Mouse (Mus musculus) kidney, adult 2 months (tissue): ENCODE measurements around the gene Gm44973.

Experiments
- CTCF ChIP-seq: fragments of 200-500 bp; conservative IDR thresholded peaks from 2 replicates; pipeline ENCODE4 v1.5.1; 2011; ENCODE audit warnings: low read depth, mild to moderate bottlenecking, control low read depth, low read length, moderate library complexity, mixed read lengths; ENCODE audit not compliant: insufficient read depth, insufficient read length
- POLR2A ChIP-seq: fragments of 200-500 bp; IDR thresholded peaks from one replicate; pipeline ENCODE4 v1.6.1; 2011; ENCODE audit warnings: low read depth, low read length, control low read depth

DNA sequence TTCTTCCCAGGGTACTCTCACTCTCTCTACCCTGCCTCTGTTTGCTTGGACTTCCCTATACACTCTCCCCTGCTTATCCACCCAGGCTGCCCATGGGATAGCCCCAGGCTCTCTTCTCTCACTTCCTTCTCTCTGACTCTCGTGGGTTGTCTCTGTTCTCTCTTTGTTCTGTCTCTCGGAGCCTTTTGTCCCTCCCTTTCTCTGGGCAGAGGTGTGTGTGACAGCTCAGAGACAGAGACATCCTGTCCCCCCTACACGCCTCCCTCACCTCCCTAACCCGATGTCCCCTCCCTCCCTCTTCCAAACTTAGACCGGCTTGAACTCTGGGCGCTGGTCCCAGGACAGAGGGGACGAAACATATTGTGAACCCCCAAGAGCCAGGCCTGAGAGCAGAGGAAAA lies 43.6 kb upstream of the Gm44973 start:
- TF ChIP-seq POLR2A (no peak), CTCF (no peak)
